Mouse (Mus musculus): ENCODE data around the gene Hba-a2.
"Not testable (repeated sequence)": the region's sequence is repeated elsewhere in the genome, so short reads cannot be mapped to it uniquely, and the experiment has no call there.

The Hba-a2 gene

GRCm38 (mm10) chr11:32281416-32282144 is 14.7 kb upstream of the Hba-a2 start:
- in situ Hi-C loops (cut with MboI; ENCODE audit: unreplicated experiment in 2 of 2) = no loop called here

- in situ Hi-C loops (cut with MboI; ENCODE audit: unreplicated experiment in 2 of 2) = not testable (repeated sequence)
These were observed 13.1 kb upstream of the Hba-a2 start, which contains the start of gene Hba-a1 for GRCm38 (mm10) chr11:32283091-32283777. Gene Hba-a1, plus strand, starts transcription at chr11:32283511.

- in situ Hi-C loops (cut with MboI; ENCODE audit: unreplicated experiment in 2 of 2) = not testable (repeated sequence)
These were observed 11.7 kb upstream of the Hba-a2 start for GRCm38 (mm10) chr11:32284582-32284981.

- in situ Hi-C loops (cut with MboI; ENCODE audit: unreplicated experiment in 2 of 2) = loop anchor here (5.0 kb wide), 1 partner anchor 103 kb away; no protein-coding TSS in a partner anchor
These were observed 11.1 kb upstream of the Hba-a2 start for GRCm38 (mm10) chr11:32285031-32285775.

- in situ Hi-C loops (cut with MboI; ENCODE audit: unreplicated experiment in 2 of 2) = loop anchor here (5.0 kb wide), 1 partner anchor 104 kb away; no protein-coding TSS in a partner anchor
These were observed 10.4 kb upstream of the Hba-a2 start for GRCm38 (mm10) chr11:32285887-32286286.

GRCm38 (mm10) chr11:32286695-32287492 is 9.4 kb upstream of the Hba-a2 start, which contains the start of gene Hbq1b:
Gene Hbq1b, plus strand, starts transcription at chr11:32286965.
- in situ Hi-C loops (cut with MboI; ENCODE audit: unreplicated experiment in 2 of 2) = loop anchor here (5.0 kb wide), 1 partner anchor 105 kb away; no protein-coding TSS in a partner anchor

- in situ Hi-C loops (cut with MboI; ENCODE audit: unreplicated experiment in 2 of 2) = loop anchor here (5.0 kb wide), 1 partner anchor 105 kb away; no protein-coding TSS in a partner anchor
These were observed 8.8 kb upstream of the Hba-a2 start for GRCm38 (mm10) chr11:32287493-32287825.

GRCm38 (mm10) chr11:32292819-32293218 is 3.5 kb upstream of the Hba-a2 start:
- in situ Hi-C loops (cut with MboI; ENCODE audit: unreplicated experiment in 2 of 2) = not testable (repeated sequence)

GRCm38 (mm10) chr11:32293479-32293878 is 2.8 kb upstream of the Hba-a2 start:
- in situ Hi-C loops (cut with MboI; ENCODE audit: unreplicated experiment in 2 of 2) = not testable (repeated sequence)

- in situ Hi-C loops (cut with MboI; ENCODE audit: unreplicated experiment in 2 of 2) = not testable (repeated sequence)
These were observed 1.1 kb downstream of the Hba-a2 start for GRCm38 (mm10) chr11:32297417-32297816.

GRCm38 (mm10) chr11:32297866-32298531 is 1.7 kb downstream of the Hba-a2 start:
- in situ Hi-C loops (cut with MboI; ENCODE audit: unreplicated experiment in 2 of 2) = no loop called here

GRCm38 (mm10) chr11:32298532-32298918 is 2.2 kb downstream of the Hba-a2 start:
- in situ Hi-C loops (cut with MboI; ENCODE audit: unreplicated experiment in 2 of 2) = no loop called here

- in situ Hi-C loops (cut with MboI; ENCODE audit: unreplicated experiment in 2 of 2) = loop anchor here in 1 of 2 experiments (25.0 kb wide), 1 partner anchor 313 kb away; no protein-coding TSS in a partner anchor
These were observed 3.6 kb downstream of the Hba-a2 start, which contains the start of gene Hbq1a for GRCm38 (mm10) chr11:32299865-32300264. Gene Hbq1a, plus strand, starts transcription at chr11:32300069.

GRCm38 (mm10) chr11:32300279-32301267 is 4.3 kb downstream of the Hba-a2 start:
- in situ Hi-C loops (cut with MboI; ENCODE audit: unreplicated experiment in 2 of 2) = loop anchor here in 1 of 2 experiments (25.0 kb wide), 1 partner anchor 313 kb away; no protein-coding TSS in a partner anchor

- in situ Hi-C loops (cut with MboI; ENCODE audit: unreplicated experiment in 2 of 2) = loop anchor here in 1 of 2 experiments (25.0 kb wide), 1 partner anchor 314 kb away; no protein-coding TSS in a partner anchor
These were observed 5.2 kb downstream of the Hba-a2 start for GRCm38 (mm10) chr11:32301506-32301905.

- in situ Hi-C loops (cut with MboI; ENCODE audit: unreplicated experiment in 2 of 2) = loop anchor here in 1 of 2 experiments (25.0 kb wide), 1 partner anchor 316 kb away; no protein-coding TSS in a partner anchor
These were observed 6.6 kb downstream of the Hba-a2 start for GRCm38 (mm10) chr11:32302824-32303419.

GRCm38 (mm10) chr11:32303455-32303854 is 7.2 kb downstream of the Hba-a2 start:
- in situ Hi-C loops (cut with MboI; ENCODE audit: unreplicated experiment in 2 of 2) = loop anchor here in 1 of 2 experiments (25.0 kb wide), 1 partner anchor 316 kb away; no protein-coding TSS in a partner anchor
